Mouse (Mus musculus) gastrocnemius, postnatal 4 days (tissue): ENCODE measurements around the gene Ctnnbip1. TPM values are rescaled to one million over a fixed set of nuclear protein-coding genes. Genes with fewer than 3 reads are reported as not detected.

Experiments
- DNase-seq, 2 experiments: peaks; one replicate each; pipeline ENCODE4 v3.0.0; 2021 to 2022; ENCODE audit warnings: low spot score in 2 of 2, mixed read lengths in 2 of 2
- long read RNA-seq, 2 experiments: library from polyadenylated mRNA; stranded (forward); transcript quantifications; one replicate each; pipeline ENCODE4 v2.0.0; 2021
- total RNA-seq, 2 experiments: library from RNA; stranded (reverse); gene quantifications; 2 replicates each; pipeline ENCODE4 v1.2.3; 2021

The Ctnnbip1 gene
- total RNA-seq, result 100 to 1,000 TPM in 1 of 2 experiments, 10 to 100 TPM in 1; 93.5 to 100 TPM
- long read RNA-seq, experiment 1, transcript Ctnnbip1-201 (5 exons, 2,674 nt), result major isoform, 164 of 218 reads
- long read RNA-seq, experiment 1, transcript Ctnnbip1-202 (4 exons, 634 nt), result minor isoform, 21 of 218 reads
- long read RNA-seq, experiment 1, partial matches to known transcripts, result 10 of 218 reads
- long read RNA-seq, experiment 1, other reads (novel, unspliced or antisense), result 23 of 218 reads
- long read RNA-seq, experiment 2, transcript Ctnnbip1-201 (5 exons, 2,674 nt), result major isoform, 183 of 237 reads
- long read RNA-seq, experiment 2, transcript Ctnnbip1-202 (4 exons, 634 nt), result minor isoform, 24 of 237 reads
- long read RNA-seq, experiment 2, partial matches to known transcripts, result 6 of 237 reads
- long read RNA-seq, experiment 2, other reads (novel, unspliced or antisense), result 24 of 237 reads

DNA sequence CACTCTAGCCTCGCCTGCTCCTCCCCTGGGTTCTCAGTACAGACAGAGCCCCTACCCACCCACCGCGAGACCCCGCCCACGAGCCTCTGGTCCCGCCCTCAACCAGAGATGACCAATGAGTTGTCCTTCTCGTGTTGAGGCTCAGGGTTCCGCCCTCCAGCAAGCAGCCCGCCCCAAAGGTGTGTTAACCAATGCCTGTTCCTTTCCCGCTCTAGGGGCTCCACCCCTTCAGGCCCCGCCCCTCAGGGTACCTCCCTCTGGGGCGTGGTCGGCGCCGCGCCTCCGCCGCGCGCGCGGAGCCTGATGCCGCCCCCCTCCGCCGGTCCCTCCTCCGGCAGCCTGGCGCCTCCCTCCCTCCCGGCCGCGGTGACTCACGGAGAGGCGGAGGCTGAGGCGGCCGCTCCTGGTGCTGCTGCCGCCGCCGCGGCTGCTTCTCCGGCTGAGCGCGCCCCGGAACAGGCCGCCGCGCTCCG is at the start of gene Ctnnbip1:
Ctnnbip1 (plus strand) TSS at position 369 of the 473 bp plus-strand sequence.
- DNase-seq, result peak; percentile 95

DNA sequence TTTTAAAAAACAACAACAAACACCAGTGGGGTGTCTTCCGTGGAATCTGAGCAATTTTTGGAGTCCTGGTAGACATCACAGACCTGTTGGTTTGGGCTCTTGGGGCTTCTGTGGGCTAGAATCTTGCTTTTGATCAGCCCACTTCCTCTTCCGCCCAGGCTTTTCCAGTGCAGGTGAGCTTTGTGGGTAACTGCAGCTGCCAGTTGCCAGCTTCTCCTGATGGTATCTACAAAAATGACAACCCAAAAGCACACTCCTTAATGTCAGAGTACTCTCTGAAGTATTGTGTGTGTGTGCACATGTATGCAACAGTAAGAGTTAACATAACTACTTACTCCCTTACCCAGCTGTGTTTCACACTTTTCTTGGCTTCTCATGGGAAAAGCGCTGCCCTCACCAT is 48.5 kb upstream of the Ctnnbip1 start:
- no peak for DNase-seq

DNA sequence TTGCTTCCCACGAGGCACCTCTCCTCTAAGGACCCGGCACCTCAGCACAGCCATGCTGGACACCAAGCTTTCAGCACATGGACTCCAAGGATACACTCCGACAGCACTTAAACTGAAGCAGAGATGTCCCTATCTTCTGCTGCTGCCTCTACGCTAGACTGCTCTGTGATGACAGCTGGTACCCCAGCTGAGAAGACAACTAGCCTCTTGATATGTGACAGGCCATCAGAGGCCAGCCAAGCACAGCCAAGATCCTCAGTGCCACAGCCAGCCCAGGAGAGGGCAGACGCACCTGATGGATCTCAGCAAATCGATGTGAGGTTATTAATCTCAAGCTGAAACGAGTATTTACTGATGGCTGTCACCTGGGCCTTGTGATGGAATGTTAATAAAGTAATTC is 42.9 kb upstream of the Ctnnbip1 start:
- no peak for DNase-seq

DNA sequence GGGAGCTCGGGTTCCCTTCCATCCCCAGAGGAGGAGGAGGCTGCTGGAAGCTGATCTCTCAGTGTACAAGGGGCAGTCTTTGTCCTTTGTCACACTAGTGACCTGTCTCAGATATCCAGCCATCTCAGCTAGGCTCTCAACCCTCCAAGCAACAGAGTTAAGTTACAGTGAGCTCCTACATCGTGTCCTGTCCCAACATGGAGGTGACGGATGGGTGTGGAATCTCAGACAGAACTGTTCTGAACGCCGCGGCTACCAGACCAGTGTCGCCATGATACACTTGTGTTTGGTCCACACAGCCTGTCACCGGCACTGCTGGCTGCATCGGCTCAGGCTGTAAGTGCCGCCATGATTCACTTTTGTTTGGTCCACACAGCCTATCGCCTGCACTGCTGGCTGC is 41.0 kb upstream of the Ctnnbip1 start, which contains the start of gene Tmem274:
Tmem274 (plus strand) TSS at position 301 of the 400 bp plus-strand sequence.
- DNase-seq, result no peak

DNA sequence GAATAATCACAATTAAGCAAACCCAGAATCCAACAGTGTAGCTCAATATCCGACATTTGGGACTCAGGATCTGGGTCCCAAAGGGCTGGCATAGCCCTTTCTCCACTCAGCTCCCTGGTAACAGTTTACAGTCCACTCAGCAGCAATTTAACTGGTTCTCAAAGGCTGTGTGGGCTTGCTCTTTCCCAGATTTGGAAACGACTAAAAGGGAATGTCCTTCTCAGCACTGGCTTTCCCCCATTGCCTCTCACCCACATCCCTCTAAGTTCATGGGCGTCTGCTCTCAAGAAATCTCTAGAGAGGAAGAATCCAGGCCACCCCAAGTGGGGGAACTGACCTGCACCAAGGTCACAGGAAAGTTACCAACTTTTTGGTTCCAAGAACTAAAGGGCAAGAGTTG is 33.5 kb upstream of the Ctnnbip1 start:
- DNase-seq, result no peak

DNA sequence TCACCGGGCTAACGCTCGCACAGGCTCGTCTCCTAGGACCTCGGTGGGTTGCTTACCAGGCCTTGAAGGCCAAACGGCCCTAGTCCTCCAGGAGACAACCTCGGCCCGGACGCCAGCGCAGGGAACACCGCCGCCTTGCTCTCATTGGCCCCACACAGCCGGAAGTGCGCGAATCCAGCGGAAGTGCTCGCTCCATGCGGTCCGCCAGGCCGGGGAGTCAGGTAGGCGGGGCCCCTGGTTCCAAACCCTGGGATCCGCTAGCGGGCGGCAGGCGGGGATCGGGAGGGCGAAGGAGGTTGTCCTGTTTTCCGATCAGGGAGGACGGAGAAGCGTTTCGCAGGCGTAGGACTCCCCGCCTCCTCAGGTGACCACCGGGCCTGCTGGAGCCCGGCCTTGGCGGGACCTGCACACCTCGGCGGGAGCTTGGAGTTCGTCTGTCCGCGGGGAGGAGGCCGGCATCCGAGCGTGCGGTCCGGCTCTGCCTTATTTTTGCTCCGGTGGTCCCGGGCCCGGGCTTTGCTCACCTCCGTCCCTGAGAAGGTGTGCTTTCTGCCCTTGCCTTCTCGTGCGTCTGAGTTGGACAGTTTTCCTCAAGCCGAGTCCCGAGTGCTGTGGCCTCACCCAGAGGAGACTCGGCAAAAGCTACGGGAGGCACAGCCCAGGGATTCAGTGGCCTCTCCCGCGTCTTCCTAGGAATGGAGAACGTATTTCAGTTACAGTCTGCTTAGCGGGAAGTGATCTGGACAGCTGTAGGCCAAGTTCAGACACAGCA is 32.8 kb upstream of the Ctnnbip1 start, which contains the start of the genes Nmnat1 and Lzic:
Nmnat1 (minus strand) TSS at position 150 of the 772 bp plus-strand sequence.
Lzic (plus strand) TSS at position 177 of the 772 bp plus-strand sequence.
- peak; percentile 91 to 96 for DNase-seq

DNA sequence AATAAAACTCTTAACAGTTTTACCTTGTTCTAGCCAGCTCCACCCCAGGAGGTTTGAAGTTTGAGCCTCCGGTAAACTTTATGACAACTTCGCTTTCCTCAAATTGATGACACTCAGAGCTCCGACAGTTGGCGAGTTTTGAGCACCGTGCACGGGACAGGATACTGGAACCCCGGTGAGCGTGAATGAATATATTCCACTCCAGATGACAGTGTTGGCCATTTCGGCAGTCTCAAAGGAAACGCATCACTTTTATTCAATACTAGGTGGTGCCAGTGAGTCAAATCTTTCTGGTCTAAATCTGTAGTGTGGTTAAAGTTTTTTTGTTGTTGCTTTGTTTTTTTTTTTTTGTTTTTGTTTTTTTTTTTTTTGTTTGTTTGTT is 32.2 kb upstream of the Ctnnbip1 start:
- DNase-seq, result no peak

DNA sequence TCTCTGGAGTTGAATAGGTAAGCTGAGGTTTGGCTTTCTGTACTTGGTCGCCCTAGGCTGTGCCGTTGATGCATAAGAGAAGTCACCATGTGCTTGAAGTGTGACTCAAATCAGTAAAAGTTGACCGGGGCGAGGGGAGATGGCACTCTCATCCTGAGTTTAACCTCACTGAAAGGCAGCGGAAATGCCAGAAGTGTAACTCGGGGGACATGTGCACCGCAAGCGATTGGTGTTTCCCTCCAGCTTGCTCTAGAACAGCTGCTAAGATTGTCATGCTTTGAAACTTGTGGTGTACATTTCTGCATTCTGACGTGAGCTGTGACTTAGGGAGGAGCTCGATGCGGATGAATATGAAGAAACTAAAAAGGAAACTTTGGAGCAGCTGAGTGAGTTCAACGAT is 30.3 kb upstream of the Ctnnbip1 start:
- DNase-seq, result no peak

DNA sequence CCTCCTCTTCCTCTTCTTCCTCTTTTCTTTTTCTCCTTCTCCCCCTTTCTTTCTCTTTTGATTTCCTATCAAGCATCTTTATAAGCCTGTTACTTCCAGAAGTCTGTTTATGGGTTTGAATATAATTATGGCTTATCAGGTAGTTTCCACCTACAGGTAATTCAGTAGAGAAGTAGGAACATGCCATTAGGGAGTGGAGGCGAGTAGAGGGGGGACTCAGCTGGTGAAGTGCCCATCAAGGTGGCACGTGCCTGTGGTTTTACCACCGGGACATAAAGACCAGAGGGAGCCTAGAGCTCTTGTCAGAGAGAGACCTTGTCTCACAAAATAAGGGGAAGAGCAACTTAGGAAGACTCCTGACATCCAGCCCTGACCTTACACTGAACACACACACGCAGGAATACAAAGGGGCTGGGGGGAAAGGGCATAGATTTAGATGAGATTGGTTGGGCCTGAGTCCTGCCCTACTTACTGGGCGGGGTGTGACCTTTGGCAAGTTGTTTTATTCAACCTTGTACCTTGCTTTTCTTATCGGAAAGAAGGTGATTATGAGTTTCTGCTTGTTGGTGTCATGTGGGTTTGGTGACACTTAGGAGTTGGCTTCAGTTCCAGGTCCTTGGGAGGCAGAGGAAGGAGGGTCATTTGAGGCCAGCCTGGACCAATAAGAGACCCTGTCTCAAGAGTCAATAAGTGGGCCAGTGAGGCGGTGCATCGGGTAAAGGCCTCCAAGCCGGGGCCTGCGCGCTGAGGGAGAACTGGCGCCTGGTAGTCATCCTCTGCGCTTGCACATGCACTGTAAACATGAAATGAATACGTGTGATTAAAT is 28.4 kb upstream of the Ctnnbip1 start:
- no peak for DNase-seq

DNA sequence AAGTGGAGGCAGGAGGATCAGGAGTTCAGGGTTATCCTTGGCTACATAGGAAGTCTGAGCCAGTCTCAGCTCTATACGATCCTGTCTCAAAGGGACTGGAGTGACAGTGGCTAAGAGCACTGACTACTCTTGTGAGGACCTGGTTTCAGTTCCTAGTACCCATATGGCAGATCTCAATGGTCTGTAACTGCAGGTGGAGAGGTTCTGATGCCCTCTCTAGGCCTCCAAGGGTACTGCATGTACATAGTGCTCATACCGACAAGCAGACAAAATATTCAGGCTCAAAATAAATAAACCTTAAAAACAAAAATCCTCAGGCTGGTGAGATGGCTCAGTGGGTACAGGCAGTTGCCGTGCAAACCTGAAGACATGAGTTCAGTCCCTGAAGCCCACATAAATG is 26.9 kb upstream of the Ctnnbip1 start:
- no peak for DNase-seq

DNA sequence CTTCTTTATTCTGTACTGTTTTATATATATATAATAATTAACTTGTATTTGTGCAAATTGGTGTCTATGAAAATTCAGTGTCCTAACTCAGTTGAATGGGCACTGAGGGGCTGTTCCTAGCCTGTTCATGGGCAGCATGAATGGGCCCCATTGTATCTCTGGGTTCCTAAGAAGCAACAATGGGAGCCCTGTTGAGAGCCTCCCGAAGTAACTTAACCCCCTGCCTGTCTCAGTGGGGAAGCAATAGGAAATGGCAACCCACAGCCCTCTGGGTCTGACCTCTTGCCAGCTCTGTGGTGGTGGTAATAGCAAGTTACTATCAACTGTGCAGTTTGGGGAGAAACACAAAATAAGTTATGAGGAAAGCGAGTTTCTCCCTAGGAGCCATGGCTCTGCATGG is 21.4 kb upstream of the Ctnnbip1 start:
- DNase-seq, result no peak

DNA sequence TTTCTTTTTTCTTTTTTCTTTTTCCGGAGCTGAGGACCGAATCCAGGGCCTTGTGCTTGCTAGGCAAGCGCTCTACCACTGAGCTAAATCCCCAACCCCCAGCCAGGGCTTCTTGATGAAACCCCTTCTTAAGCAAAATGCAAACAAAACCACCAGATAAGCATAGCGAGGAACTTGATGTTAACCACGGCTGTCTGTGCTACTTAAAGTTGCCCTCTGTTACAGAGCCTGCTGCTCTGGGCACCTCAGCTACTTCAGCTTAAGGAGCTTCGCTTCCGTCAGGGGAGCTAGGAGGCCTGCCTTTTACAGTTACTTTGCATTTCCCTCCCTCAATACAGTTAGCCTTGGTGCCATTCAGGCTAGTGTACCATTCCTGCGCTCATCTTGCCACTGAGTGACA is 19.1 kb upstream of the Ctnnbip1 start:
- DNase-seq, result no peak

DNA sequence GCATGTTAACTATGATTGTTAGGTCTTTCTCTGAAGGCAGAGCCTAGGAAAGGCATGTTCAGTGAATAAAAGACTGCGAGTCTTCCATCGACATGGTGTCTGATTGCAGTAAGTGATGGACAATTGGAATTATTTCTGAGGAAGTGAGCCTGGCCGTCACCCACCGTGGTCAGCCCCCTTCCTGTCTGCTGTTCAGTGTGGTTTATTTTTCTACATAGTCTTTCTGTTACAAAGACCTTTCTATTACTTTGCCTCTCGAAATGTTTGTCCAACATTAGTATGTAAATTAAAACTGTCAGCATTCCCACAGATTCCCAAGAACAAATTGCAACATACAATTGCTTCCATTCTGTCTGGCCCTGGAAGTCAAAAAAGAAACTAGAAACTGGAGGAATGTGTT is 18.2 kb upstream of the Ctnnbip1 start:
- DNase-seq, result no peak

DNA sequence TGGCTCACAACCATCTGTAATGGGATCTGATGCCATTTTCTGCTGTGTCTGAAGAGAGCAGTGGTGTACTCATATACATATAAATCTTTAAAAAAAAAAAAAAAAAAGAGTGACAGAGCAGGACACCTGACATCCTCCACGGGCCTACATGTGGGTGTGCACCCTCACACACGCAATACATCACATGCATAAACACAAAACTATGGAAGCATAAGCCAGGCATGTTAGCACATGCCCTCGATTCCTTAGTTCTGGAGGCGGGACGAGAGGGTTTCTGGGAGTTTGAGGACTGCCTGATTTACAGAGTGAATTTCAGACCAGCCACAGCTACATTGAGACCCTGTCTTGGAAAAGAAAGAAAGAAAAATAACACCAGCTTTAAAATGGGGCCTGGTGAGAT is 13.7 kb upstream of the Ctnnbip1 start:
- no peak for DNase-seq

DNA sequence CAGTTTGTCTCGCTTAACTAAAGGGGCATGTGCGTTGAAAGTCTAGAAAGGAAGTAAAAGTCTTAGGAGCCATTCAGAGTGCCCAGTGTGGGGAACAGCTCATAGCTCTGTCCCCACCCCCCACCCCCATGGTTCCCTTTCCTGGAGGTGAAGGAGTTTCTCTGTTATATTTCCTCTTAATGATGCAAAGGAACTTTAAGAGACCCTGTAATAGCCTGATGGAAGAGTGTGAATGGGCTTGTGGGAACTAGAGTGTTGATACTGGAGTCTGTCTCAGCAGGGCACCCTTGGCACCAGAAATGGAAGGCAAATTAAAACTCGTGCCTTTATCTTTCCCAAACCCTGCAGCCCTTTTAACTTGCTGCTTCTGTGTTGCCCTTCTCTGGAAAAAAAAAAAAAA is 13.2 kb upstream of the Ctnnbip1 start:
- no peak for DNase-seq

DNA sequence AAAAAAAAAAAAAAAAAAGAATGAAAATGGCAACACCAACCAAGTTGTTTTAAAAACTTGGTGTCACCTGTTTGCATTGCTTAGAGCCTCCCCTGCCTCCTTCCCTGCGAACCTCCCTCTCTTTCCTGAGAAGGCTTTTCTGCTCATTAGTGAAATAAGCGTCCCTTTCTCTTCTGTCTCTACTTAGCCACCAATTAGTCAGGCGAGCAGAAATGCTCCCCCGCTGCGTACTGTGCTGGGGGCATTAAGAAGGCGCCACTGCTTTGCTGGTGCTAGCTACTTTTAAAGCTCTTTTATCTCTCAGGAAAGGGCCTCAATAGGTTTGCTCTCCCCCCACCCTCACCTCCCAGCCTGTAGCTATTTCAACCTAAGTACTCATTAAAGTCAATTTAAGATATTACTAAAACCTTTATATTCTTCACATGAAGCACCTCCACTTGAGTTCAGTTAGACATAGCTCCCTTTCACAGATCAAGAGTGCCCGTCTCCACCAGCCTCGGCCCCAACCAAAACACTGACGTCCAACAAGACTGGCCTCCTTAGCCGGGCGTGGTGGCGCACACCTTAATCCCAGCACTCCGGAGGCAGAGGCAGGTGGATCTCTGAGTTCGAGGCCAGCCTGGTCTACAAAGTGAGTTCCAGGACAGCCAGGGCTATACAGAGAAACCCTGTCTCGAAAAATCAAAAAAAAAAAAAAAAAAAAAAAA is 12.6 kb upstream of the Ctnnbip1 start:
- DNase-seq, result no peak

DNA sequence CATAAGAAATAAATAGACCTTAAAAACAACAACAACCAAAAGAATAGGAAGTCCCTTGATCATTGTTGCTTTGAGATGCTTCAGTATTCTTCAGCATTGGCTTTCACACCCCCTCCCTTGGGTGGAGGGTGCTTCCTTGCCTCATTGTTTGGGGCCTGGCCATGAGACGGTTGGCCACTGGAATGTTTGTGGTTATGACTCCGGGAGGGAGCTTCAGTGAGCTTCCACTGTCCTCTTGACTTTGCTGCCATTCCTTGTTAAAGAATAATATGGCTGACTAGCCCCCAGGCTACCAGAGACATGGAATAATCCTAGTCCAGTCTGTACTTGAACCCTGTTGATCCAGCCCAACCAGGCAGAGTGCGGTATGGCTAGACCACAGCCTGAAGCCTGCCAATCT is 11.1 kb upstream of the Ctnnbip1 start:
- DNase-seq, result no peak

DNA sequence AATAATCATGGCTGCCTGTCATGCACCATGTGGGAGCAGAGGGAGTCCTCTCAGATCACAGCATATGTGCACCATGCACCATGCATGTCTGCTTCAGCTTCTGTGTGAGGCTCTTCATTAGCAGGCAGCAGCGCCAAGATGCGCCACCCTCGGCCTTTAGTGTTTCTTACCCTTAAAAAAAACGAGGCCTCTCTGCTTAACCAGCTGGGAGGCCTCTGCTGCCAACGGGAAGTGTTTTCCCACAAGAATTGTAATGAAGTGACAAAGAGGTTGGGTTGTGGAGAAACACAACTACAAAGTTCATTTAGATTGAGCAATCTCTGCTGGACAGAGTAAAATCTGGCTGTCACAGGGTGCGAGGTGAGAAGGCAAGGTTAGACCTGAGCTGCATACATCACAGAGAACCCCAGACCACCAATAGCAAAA is 6.8 kb upstream of the Ctnnbip1 start:
- no peak for DNase-seq

DNA sequence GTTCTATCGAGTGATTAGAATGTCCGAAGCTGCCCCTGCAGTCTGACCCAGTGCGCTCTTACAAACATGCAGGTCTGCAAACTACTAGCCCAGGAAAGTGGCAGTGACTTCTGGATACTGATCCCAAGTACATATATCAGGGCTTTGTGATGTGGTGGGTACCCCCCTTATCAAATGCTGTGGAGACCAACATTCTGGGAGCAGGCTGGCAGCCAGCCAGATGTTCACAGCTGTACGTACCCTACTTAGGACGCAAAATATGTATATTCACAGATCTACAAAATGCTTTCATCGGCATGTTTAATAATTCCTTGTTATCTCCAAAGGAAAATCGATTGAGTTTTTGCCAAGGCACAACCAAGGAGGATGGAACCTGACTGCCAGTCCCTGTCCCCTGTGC is 6.0 kb upstream of the Ctnnbip1 start:
- DNase-seq, result no peak

DNA sequence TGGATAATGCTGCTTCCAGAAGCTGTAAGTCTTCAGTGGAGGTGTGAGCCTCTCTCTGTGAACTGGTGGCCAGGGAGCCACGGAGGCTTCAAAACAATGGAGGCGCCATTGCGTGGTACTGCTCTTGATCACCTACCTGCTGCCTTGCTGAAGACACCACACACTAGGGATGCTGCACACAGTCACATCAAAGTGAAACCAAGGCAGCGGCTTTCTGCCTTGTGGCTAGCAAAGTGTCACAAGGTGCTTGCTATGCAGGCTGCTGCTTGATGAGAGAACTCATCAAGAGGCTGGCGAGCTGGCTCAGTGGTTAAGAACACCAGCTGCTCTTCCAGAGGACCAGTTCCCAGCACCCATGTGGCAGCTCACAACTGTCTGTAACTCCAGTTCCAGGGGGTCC is 2.3 kb upstream of the Ctnnbip1 start:
- DNase-seq, result no peak
